Mouse (Mus musculus) heart, postnatal 4 days (tissue): Measurements from ENCODE around the gene Pter. TPM values are rescaled to one million over a fixed set of nuclear protein-coding genes. Genes with fewer than 3 reads are reported as not detected.
A peak's percentile ranks its signal among the peaks of the same experiment; 100 is the strongest.

Experiments used
- DNase-seq: peaks from one replicate; pipeline ENCODE4 v3.0.0; 2021
- total RNA-seq, 2 experiments: library from RNA; stranded (reverse); gene quantifications; 2 replicates each; pipeline ENCODE4 v1.2.3; 2021

Gene Pter
- total RNA-seq, 2 experiments from 2014 or later, result 8.6 to 10.6 TPM

DNA sequence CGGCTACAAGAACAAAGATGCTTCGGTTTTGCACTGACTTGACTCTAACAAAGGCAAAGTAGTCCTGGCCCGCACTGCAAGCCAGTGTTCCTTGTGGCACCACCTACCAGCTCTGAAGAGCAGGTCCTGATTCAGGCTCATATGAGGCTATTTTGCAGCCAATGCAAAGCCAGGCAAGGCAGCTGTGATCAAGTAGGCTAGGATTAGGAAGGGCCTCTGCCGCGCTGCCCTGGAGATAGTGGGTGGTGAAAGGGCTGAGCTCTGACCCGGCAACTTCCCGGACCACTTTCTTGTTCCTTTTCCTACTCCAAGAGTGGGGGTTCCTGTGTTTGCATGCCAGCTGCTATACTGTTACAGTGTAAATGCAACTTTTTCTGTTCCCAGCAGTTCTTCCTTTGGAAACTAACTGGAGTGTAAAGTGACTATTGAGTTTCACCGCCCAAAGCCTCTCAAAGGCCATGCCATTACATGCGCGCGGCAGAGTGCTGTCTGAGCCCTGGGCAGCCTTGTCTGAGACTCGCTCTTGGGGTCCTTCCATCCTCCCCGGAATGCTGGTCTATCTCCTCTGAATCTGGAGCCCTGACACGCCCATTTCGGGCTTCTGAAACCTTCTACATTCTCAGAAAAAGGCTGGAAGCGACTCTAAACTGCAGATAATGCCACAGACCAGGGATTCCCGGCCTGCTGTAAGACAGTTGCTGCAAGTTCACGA lies 85.6 kb downstream of the Pter start:
- no peak for DNase-seq

DNA sequence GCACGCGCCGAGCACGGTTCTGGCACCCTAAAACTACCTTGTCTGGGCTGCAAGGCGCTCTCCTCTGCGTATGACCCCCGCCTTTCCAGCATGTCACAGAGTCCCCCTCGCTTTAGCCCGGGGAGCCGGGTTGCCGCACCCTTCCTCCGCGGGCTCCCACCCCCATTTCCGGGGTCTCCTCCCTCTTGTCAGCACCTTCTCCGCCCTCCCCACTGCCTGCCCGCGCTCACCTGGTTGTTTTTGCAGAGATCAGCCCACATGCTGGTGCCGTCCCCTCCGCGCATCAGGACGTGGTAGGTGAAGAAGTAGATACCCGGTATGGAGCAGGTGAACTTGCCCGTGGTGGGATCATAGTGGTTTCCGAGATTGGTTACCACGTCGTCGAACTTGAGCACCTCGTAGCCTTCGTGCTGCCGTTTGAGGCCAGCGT lies 86.2 kb downstream of the Pter start:
- no peak for DNase-seq

DNA sequence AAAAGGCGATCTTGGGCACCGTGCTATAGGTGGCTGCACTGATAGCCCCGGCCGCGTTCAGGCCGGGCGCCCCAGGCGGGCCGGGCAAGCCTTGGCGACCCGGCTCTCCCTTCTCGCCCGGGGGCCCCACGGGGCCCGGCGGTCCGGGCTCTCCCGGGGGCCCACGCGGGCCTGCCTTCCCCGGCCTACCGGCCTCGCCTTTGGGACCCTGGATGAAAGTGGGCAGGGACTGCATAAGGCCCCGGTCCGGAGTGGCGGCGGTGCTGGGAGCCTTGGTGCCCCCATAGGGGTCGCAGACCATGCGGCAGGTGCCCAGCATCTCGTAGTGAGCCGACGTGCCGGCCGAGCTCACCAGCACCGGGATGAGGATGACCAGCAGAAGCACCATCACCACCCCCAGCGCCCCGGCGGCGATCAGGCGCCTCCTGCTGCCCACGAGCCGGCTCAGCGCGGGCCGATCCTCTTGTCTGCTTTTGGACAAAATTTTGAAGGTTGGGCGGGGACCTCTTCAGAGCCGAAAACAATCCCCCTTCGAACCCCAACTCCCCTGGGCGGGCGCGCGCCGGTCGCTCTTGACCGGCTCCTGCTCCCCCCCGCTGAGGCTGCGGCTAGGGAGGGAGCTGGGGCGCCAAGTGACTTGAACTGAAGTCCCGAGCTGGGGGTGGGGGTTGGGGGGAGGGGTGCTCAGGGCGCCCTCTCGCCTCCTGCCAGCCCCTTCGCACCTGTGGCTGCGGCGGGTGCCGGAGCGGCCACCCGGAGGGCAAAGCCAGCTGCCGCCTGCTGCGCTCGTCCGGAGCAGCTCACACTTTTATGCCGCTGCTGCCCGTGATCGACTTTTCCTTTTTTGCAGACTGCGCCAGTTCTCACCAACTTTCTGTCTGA lies 86.9 kb downstream of the Pter start:
- peak; percentile 51 for DNase-seq

DNA sequence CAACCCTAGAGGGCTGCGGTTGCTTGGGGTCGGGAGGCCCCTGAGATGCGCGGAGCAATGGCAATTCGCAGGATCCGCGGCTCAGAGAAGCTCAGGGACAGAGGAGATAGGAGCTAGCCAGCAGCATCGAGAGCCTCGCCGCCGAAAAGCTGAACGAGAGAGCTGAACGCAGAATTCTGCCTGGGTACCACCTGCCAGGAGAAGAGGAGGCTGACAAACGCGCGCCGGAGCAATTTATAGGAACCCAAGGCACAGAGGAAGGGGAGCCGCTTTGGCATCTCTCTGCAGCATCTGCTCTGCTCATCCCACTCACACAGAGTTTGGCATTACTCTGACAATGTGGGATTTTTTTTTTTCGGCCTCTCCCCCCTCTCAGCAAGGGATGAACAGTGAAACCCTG lies 87.6 kb downstream of the Pter start, which contains the start of gene C1ql3:
Gene C1ql3 (minus strand): TSS at position 335 of the 400 bp plus-strand sequence.
- DNase-seq, result peak; percentile 14

DNA sequence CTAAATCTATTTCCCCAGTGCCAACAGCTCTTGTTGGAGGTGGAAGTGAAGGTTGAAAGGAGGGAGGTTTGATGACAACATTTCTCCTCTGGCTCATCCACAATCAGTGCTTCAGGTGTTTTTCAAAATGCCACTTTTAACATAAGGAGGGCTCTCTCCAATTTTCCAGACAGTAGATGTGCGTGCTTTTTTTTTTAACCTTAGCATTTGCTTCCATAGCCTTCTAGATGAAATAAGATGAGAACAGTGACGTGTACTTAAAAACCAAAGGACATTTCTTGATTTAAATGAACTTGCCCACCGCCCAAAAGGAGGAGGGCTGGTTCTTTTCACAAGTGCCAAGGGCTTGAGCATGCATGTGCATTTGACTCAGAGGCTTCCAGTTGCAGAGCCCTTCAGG lies 88.1 kb downstream of the Pter start:
- no peak for DNase-seq

DNA sequence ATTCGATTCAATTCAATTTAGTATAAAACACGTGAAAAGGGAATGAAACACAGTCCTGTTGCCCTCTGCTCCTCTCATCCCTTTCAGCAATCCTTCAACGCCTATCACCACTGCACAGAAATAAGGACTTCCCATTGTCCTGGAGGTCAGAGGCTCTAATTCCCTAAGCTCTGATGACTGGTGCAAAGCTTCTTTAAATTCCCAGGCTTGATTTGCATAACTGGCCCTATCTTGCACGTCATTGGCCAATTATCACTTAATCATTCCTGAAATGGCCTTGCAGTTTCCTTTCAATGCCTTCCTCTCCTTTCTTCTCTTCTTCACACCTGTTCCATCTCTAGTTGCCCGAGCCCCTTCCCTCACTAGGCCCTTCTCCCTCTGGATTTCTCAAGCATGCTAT lies 94.5 kb downstream of the Pter start:
- DNase-seq, result no peak

DNA sequence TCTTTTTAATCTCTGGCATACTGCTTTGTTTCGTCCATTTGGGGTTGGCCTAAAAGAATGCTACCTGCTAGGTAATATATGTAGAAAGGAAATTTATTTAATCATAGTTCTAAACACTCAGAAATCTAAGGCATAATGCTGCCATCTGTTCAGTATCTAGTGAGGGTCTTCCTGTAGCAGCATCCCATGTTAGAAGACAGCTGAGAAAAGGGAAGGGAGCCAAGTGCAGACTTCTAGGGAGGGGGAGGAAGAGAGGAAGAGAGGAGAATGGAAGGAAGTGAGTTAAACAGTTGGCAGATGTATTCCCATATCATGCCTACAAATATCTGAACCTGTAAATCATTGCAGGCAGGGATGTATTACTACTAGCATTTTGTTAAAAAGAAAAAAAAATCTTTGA lies 95.0 kb downstream of the Pter start:
- no peak for DNase-seq

DNA sequence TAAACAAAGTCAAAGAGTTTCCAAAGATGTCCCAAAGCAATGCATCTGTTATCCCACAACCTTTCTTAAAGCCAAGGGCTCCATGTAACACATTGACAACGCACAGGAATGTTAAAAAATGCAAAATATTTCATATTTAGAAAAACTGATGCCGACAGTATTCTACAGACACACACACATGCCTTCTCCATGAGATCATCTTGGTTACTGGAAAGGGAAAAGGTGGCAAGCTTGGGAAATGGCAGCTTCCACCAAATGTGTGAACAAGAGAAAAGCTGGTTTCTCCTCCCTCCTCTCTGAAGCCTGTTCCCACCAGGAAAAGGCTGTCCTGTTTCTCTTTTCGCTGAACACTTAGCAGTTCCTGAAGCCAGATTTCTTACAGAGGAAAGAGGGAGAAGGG lies 114.9 kb downstream of the Pter start:
- DNase-seq, result no peak

DNA sequence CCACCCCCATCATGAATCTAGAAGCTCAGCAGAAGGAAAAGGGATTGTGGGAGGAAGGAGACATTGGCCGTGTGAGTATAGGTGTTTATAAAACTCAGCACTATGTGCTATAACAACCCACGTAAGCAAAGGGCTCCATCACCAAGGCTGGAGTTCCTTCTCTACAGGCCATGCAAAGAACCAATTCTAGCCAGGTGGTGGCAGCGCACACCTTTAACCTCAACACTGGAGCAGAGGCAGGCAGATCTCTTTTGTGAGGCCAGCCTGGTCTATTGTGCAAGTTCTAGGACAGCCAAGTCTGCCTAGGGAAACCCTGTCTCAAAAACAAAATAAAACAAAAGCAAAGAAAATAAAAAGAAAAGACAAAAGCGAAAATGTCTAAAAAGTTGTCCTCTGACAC lies 115.9 kb downstream of the Pter start:
- DNase-seq, result no peak

DNA sequence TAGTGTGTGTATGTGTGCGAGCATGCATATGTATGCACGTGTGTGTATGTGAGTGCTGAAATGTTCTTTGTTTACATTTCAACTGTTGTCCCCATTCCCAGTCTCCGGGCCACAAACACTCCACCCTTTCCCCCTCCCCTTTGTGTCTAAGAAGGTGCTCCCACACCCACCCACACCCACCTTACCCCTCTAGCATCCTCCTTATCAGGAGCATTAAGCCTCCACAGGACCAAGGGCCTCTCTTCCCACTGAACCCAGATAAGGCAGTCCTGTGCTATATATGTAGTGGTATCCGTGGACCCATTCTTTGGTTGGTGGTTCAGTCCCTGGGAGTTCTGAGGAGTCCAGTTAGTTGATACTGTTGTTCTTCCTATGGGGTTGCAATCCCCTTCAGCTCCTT lies 120.7 kb downstream of the Pter start:
- DNase-seq, result no peak

DNA sequence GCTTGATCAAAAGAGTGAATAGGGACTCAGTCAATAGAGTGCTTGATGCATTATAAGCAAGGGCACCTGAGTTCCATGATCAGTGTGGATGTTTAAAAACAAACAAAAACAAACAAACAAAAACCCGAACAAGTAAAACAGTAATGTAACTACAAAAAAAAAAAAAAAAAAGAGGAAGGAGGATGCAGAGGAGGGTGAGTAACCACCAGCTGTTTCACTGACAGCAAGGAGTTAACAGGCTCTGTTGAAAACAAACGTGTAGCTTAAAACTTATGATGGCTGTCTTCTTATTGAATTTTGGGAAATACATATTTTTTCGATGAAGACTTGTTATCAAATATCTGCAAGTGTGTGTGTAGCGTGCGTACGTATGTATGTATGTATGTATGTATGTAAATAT lies 124.8 kb downstream of the Pter start:
- DNase-seq, result no peak

Other genes starting within 250 kb of the Pter start
- under 1 TPM in 1 of 2 experiments, not detected in 1; 0.14 TPM for gene C1ql3, start 87.8 kb downstream of the Pter start, total RNA-seq